Mouse (Mus musculus): ENCODE measurements around the gene Gm5741. TPM values are rescaled to one million over a fixed set of nuclear protein-coding genes. Genes with fewer than 3 reads are reported as not detected.

The Gm5741 gene
- 1.1 and 1.3 TPM in 2 replicates for polyA plus RNA-seq (2012)

DNA sequence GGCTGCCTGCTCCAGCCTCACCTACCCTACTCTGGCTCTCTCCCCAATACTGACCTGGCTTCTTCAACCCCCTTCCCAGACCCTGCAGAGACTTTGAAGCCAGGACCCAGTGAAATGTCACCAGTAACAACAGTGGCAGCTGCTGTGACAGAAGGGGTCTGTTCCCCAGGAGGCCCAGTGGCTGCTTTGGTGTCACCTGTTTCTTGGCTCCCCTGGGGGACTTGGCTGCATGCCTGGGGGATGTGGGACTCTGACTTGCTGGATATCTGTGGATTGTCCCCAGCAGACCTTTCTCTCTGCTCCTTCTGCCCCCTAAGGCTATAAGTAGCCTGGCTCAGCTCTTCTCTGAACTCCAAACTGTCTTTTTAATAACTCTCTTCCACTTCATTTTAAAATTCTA, at the start of gene Gm5741:
TSS of gene Gm5741 (minus strand) at position 1 of the 400 bp plus-strand sequence.
- TF ChIP-seq GATA1 (IDR thresholded peaks at IDR 0.05; ENCODE audit: low read length), result no peak

DNA sequence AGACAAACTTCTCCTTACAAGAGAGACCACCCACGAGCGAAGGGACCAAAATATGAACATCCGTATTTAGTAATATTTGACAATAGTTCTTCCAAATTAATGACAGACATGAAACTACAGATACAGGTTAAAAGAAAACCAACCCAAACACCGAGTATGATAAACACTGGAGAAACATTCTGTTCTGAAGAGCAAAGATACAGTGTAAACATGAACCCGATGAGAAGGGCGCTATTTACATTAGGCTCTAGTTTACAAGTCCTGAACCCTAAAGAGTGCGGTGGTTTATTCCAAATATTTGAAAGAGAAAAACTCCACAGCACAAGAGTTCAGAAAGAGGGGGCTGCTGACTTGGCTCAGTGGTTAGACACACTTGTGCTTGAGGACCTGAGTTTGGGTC, 49.2 kb upstream of the Gm5741 start:
- TF ChIP-seq GATA1 (IDR thresholded peaks at IDR 0.05; ENCODE audit: low read length), result no peak

DNA sequence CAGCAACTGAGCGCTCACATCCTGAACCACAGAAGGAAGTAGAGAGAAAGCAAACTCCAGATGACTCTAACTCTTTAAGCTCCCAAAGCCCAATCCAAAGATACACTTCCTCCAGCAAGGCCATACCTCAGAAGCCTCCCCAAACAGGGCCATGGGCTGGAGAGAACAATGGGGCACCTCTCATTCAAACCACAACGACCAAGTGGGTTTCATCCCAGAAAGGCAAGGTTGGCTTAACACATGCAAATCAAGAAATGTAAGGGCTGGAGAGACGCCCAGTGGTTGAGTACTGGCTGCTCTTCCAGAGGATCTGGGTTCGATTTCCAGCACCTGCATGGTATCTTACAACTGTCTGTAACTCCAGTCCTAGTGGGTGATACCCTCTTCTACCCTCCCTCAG, 47.7 kb upstream of the Gm5741 start:
- no peak for TF ChIP-seq GATA1 (IDR thresholded peaks at IDR 0.05; ENCODE audit: low read length)

DNA sequence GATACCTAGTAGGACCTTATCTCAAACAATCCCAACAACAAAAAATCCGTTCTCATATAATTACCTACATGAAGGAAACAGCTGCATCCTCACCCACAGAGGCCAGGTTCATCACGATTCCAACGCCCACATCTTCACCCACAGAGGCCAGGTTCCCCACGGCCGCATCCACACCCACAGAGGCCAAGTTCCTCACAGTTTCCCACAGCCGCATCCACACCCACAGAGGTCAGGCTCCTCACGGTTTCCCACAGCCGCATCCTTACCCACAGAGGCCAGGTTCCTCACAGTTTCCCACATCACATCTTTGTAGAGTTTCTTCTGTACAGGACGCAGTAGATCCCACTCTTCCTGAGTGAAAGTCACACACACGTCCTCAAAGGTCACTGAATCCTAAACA, 45.5 kb upstream of the Gm5741 start:
- TF ChIP-seq GATA1 (IDR thresholded peaks at IDR 0.05; ENCODE audit: low read length), result no peak

DNA sequence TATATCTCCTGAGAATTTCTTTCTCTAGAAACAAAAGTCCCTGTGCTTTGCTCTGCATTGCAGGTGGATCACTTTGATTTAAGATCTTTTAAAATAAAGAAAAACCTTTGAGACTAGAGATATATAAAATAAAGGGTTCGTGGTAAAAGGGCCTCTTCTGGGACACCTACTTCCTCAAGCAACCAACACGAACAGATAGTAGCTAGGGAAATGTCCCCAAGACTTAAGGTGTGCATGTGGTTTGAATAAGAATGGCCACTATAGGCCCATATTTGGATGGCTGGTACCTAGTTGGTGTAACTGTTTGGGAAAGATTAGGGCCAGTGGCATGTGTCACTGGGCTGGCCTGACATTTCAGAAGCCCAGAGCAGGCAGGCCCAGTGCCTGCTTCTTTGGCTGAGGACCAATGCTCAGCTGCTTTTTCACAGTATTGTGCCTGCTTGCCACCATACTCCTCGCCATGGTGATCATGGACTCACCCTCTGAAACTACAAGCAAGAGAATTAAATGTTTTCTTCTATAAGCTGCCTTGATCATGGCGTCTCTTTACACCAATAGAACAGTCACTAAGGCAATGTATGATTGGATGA, 32.4 kb upstream of the Gm5741 start:
- TF ChIP-seq GATA1 (IDR thresholded peaks at IDR 0.05; ENCODE audit: low read length), result no peak

DNA sequence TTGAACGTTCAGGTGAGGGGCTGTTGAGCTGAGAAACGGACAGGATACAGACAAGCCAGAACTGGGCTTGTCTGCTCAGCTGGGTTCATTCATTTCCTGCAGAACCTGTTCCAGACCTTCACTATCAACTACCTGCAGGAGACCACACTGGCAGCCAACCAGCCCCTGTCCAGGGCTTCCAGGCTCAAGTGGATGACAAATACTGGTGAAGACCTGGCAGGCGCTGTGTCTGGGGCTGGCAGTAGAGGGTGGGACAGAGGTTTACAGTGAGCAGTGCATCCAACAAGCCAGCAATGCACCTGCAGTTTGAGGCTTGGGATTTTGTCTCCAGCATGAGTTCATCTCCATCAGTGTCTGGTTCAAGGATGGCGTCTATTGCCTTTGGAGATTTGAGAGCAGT, 29.1 kb upstream of the Gm5741 start:
- no peak for TF ChIP-seq GATA1 (IDR thresholded peaks at IDR 0.05; ENCODE audit: low read length)

DNA sequence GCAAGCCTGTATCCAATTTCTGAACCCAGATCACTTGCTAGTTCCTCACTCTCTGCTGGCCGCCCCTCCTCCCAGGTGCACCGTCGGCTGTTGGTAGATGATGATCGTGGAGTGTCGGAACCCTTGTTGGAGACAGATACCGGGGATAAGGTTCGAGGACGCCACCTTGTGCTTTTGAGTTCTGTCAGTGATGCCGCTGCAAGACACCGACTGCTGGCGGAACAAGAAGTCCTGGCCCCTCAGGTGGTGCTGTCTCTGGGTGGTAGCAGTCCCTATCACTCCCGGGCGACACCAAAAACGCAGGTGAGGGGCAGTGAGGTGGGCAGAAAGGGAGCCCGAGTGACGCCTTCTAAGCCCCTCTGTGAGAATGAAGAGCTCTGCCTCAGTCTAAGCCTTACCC, 28.4 kb upstream of the Gm5741 start:
- no peak for TF ChIP-seq GATA1 (IDR thresholded peaks at IDR 0.05; ENCODE audit: low read length)

DNA sequence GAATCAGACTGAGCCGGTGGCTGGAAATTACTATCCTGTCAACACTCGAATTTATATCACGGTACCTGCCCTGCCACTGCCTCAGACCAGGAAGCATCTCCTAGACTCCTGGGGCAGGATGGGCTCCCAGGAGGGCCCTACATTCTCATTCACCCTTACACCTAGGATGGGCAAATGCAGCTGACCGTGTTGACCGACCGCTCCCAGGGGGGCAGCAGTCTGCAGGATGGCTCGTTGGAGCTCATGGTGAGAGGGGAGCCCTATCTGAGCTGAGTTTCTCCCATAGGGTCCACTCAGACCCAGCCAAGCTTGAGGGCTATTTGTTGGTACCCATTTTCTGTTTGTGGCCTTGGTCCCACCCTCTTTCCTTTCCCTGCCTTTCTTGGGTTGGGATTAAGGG, 27.8 kb upstream of the Gm5741 start:
- TF ChIP-seq GATA1 (IDR thresholded peaks at IDR 0.05; ENCODE audit: low read length), result no peak

DNA sequence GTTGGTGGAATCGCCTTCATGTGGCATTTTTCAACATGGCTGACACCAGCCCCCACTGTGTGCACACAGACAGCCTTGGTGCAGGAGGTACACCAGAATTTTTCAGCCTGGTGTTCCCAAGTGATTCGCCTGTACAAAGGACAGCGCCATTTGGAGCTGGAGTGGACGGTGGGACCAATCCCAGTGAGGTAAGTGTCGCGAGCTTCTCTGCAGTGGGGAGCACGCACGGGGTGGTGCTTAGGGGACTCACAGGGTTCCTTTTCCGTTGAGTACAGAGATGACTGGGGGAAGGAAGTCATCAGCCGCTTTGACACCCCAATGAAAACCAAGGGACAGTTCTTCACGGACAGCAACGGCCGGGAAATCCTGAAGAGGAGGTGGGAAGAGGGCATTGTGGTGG, 27.3 kb upstream of the Gm5741 start:
- TF ChIP-seq GATA1 (IDR thresholded peaks at IDR 0.05; ENCODE audit: low read length), result no peak

DNA sequence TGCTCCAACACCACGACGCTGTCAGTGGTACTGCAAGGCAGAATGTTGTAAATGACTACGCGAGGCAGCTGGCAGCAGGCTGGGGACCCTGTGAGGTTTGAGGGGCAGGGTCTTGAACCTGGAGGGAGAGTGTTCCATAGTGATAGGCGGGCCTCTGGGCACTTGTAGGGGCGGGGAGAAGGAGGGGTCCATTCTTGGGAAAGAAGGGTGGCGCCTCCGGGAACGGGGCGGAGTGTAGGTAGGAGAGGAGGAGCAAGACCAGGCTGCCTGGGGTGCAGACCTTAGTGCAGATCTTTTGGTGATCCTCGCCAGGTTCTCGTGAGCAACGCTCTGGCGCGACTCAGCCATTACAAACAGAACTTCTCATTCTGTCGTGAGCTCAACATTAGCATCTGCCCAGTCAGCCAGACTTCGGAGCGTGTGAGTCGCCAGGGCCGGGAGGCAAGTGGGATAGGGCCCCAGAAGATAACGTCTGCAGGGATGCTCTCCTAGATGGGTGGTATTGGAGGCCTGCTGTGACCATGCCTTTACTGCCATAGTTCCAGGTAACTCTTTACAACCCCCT, 23.8 kb upstream of the Gm5741 start:
- no peak for TF ChIP-seq GATA1 (IDR thresholded peaks at IDR 0.05; ENCODE audit: low read length)

DNA sequence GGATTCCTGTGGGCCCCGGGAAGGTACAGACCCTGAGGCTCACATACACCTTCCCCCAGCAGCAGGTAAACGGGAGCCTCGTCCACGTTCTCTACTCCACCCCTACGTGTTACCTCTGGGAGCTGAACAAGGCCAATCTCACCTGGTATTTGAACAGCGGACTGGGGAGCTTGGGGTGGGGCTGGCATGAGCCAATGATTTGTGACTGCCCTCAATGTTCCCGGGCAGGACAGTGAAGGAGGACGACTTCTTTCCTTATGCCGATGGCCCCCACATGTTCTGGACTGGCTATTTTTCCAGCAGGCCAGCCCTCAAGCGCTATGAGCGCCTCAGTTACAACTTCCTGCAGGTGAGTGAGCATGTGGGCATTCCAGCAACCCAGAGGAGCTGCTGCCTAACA, 23.1 kb upstream of the Gm5741 start:
- TF ChIP-seq GATA1 (IDR thresholded peaks at IDR 0.05; ENCODE audit: low read length), result no peak

DNA sequence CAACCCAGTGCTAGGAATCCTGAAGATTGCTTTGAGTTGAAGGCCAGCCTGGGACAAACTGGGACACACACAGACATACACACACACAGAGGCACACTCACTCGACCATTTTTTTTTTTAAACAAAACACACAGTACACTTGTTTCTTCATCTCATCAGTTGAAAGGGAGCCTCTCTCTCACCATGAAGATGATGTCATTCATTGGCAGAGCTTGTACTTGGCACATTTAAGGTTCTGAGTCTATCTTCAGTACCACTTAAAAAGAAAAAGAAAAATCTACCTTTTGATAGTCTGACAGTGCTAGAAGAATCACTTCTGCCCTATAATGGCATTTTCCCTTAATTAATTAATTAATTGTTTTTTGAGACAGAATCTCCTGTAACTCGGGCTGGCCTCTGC, 21.0 kb upstream of the Gm5741 start:
- no peak for TF ChIP-seq GATA1 (IDR thresholded peaks at IDR 0.05; ENCODE audit: low read length)

DNA sequence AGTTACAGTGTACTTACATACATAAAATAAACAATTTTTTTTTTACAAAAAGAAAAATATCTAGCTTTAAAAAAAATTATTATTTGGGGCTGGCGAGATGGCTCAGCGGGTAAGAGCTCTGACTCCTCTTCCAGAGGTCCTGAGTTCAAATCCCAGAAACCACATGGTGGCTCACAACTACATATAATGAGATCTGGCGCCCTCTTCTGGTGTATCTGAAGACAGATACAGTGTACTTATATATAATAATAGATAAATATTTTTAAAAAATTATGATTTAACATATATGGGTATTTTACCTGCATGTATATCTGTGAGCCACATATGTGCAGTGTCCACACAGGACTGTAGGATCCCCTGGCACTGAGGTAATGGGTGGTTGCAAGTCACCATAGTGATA, 18.5 kb upstream of the Gm5741 start:
- TF ChIP-seq GATA1 (IDR thresholded peaks at IDR 0.05; ENCODE audit: low read length), result no peak

DNA sequence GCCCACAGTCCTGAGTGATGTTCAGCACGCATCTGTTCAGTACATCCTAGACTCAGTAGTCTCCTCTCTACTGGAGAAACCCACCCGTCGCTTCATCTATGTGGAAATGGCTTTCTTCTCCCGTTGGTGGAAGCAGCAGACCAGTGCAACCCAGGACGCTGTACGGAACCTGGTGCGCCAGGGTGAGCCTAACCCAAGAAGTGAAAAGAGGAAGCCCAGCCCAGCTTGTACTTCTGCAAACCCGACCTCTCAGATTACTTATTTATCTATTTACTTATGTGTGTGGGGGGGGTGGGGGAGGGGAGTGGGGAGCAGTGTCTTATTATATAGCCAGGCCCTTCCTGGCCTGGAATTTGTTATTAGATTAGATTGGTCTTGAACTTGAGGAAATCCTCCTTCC, 16.9 kb upstream of the Gm5741 start:
- TF ChIP-seq GATA1 (IDR thresholded peaks at IDR 0.05; ENCODE audit: low read length), result no peak

DNA sequence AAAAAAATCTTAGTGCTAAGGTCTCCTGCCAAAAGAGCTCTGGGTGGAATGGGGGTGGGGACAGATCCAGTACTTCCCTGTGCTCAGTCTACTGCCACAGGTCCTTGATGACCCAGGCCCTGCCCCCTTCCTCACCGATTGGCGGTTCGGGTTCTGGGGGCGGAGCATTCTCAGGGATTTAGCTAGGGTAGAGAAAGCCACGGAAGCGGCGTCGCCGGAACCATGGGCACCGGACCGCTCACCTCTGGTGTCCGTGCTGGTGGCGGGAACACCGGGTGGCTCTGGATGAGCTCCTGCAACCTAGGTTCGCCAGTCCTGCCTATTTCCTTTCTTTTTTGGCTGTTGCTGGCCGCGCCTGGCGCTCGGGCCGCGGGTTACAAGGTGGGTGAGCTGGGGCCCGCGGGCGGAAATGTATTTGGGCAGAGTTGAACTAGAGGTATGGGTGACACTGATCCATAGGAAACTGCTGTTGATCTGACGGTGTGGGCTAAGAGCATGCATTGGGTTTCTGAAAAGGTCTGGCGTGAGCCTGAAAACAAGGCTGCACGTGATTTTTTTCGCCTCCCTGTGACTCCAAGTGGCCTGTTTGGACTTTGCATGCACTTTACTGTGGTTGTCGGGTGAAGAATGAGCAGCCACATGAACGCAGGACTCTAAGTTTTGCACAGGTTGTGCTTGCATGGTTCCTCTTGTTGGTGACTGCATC, 15.5 kb upstream of the Gm5741 start, which contains the start of gene Man2b1:
TSS of gene Man2b1 (plus strand) at position 163 of the 706 bp plus-strand sequence.
- no peak for TF ChIP-seq GATA1 (IDR thresholded peaks at IDR 0.05; ENCODE audit: low read length)

DNA sequence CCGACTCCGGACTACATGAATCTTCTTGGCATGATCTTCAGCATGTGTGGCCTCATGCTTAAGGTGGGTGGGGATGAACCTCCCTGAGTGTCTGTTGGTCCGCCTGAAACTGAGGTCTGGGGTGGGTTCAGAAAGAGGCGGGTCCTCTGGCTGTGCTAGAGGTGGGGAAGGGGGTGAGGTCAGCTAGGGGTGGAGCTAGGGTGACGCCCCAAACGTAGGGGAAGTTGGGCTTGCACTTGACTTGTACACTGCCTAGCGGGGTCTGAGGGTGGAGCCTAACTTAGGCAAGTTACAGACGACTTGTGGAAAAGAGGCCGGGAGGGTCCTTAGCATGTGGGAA, 13.4 kb upstream of the Gm5741 start, which contains the start of gene Wdr83:
TSS of gene Wdr83 (minus strand) at position 91 of the 340 bp plus-strand sequence.
- TF ChIP-seq GATA1 (IDR thresholded peaks at IDR 0.05; ENCODE audit: low read length), result no peak
